Mouse (Mus musculus) heart, embryonic 14.5 days (tissue): Measurements from ENCODE around the gene Zfp362. TPM values are rescaled to one million over a fixed set of nuclear protein-coding genes. Genes with fewer than 3 reads are reported as not detected.

Experiments used
- ATAC-seq: fragments of 200-750 bp; cut with Nextera tagmentation; 2 replicates; pipeline ENCODE4 v1.8.0; 2017; ENCODE audit warnings: low read depth, moderate TSS enrichment; ENCODE audit not compliant: insufficient number of reproducible peaks, insufficient read depth, low FRiP score
- H3K27ac ChIP-seq, 2 experiments: fragments of 200-500 bp in 1 of 2; fragments of 300-500 bp in 1 of 2; sonication (generic) in 1 of 2; replicated peaks in 1 of 2; 2 replicates each; pipeline ENCODE4 v1.5.1; 2012 to 2014; ENCODE audit warnings: low read depth in 2 of 2, low read length in 2 of 2, control low read depth in 1 of 2, mild to moderate bottlenecking in 1 of 2, mixed read lengths in 1 of 2; ENCODE audit not compliant: control insufficient read depth in 1 of 2, insufficient read depth in 1 of 2
- H3K27me3 ChIP-seq: fragments of 300-500 bp; sonication (generic); 2 replicates; pipeline ENCODE4 v1.6.1; 2014; ENCODE audit warnings: mild to moderate bottlenecking, low read length, control low read depth; ENCODE audit not compliant: control insufficient read depth, insufficient read depth
- H3K36me3 ChIP-seq: fragments of 300-500 bp; sonication (generic); 2 replicates; pipeline ENCODE4 v1.6.1; 2014; ENCODE audit warnings: mild to moderate bottlenecking, control low read depth, low read length, mixed read lengths; ENCODE audit not compliant: control insufficient read depth, insufficient read depth
- H3K4me1 ChIP-seq, 2 experiments: fragments of 200-500 bp in 1 of 2; fragments of 300-500 bp in 1 of 2; sonication (generic) in 1 of 2; 2 replicates each; pipeline ENCODE4 v1.6.1; 2012 to 2014; ENCODE audit warnings: low read length in 2 of 2, control low read depth in 1 of 2, mixed read lengths in 1 of 2; ENCODE audit not compliant: control insufficient read depth in 2 of 2, insufficient read depth in 2 of 2
- H3K4me2 ChIP-seq: fragments of 300-500 bp; sonication (generic); 2 replicates; pipeline ENCODE4 v1.6.1; 2014; ENCODE audit warnings: mild to moderate bottlenecking, low read length
- H3K4me3 ChIP-seq, 2 experiments: fragments of 200-500 bp in 1 of 2; fragments of 300-500 bp in 1 of 2; sonication (generic) in 1 of 2; 2 replicates each; pipeline ENCODE4 v1.5.1; 2012 to 2014; ENCODE audit warnings: low read length in 2 of 2, mild to moderate bottlenecking in 2 of 2, control low read depth in 1 of 2, low read depth in 1 of 2, moderate library complexity in 1 of 2; ENCODE audit not compliant: control insufficient read depth in 1 of 2, insufficient read depth in 1 of 2
- H3K9ac ChIP-seq: fragments of 300-500 bp; sonication (generic); 2 replicates; pipeline ENCODE4 v1.6.1; 2014; ENCODE audit warnings: mild to moderate bottlenecking, low read length
- H3K9me3 ChIP-seq: fragments of 300-500 bp; sonication (generic); 2 replicates; pipeline ENCODE4 v1.6.1; 2016; ENCODE audit warnings: low read length, control low read depth; ENCODE audit not compliant: control insufficient read depth
- WGBS: fragments of 180-500 bp; shearing (Covaris S2); extraction: QIAGEN DNeasy Blood & Tissue Kit; methylation state at CpG from one replicate; pipeline ENCODE4 v1.1.7; 2014; 5-methylcytosine and 5-hydroxymethylcytosine counted together
- polyA plus RNA-seq: library from polyadenylated mRNA; unstranded; fragments of >200 nt; fragmentation: Nextera tagmentation; extraction: Ambion mirVana; gene quantifications from 2 replicates; pipeline ENCODE4 v1.2.1, GENCODE M21; 2014

Gene Zfp362
- polyA plus RNA-seq, result 14.8 and 17.6 TPM in 2 replicates

DNA sequence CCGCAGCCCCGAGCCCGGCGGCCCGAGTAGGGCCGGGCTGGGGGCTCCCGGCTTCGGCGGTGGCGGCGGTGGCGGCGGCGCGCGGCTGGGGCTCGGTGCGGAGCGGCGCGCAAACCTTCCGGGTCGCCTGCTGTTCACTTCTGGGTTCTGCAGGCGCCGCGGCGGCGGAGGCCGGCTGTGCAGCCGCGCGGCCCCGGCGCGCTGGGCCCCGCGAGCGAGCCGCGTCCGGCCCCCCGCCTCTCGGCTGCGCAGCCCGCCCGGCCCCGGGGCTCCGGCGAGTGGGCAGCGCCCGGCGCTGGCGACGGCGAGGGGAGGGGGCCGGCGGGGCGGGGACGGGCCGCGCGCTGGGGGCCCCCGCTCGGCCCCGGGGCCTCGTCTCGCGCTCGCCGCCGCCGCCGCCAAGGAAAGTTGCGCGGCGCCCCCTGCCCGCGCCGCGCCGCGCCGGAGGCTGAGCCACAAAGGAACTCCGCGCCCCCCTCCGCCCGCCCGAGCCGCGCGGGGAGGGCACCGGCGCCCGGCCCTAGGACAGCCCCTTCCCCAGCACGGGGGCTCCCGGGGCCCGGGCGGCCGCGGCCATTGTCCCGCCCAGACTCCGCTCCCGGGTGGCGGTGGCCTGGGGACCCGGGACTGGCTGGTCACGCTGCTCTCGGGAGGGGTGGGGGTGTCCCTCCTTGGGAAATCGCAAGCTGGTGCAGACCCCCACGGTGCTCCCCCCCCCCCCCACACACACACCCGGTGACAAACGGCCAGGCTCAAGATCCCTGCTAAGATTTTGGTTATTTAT is at the start of gene Zfp362:
Gene Zfp362 (minus strand): TSS at position 3 of the 784 bp plus-strand sequence.
- ATAC-seq, result peak; percentile 50
- H3K9me3 ChIP-seq, result no peaks in the 10 kb centered on the region
- peak within 1 kb of the TSS; percentile 97 for H3K4me2 ChIP-seq
- no peaks in the 10 kb centered on the region for H3K27me3 ChIP-seq
- peaks cover 24 to 41% of the 10 kb centered on the region in 2 experiments for H3K4me1 ChIP-seq
- H3K4me3 ChIP-seq, result peak within 1 kb of the TSS; percentile 81 to 95
- peak within 1 kb of the TSS; percentile 98 for H3K9ac ChIP-seq
- H3K36me3 ChIP-seq, result no peaks in the 10 kb centered on the region
- H3K27ac ChIP-seq, result peak within 1 kb of the TSS; percentile 83 to 96
- under 1% methylated on average over 37 of the region's 111 CpGs for WGBS

DNA sequence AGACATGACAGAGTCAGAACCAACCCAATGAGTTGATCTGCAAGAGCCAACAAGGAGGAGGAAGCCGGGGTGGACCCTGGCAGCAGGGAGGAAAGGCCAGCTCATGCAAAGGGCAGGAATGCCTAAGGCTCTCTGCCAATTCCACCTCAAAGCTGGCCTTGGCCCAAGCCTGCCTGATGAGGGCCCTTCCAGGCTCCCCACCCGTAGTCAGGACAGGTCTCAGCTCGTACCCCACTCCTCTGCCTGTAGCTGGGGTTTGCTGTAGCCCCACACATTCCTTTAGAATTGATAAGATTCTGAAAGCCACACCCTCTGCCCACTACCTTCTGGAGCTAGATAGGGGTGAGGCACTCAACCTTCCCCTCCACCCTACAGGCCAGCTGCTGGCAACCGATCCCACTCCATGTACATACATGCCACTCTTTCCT is 49.8 kb upstream of the Zfp362 start:
- Histone ChIP-seq H3K27ac (no peak overlapping the region), H3K36me3 (no peaks in the 10 kb centered on the region), H3K4me3 (no peak overlapping the region), H3K4me2 (no peak overlapping the region), H3K9ac (no peak overlapping the region), H3K4me1 (peaks cover 6 to 8% of the 10 kb centered on the region in 2 experiments; a peak in 3 of 4 replicates), H3K27me3 (no peaks in the 10 kb centered on the region), H3K9me3 (no peaks in the 10 kb centered on the region)
- WGBS, result 19% methylated on average over 4 of the region's 4 CpGs
- peak; percentile 42; the same call in 1 of the 2 replicates for ATAC-seq

DNA sequence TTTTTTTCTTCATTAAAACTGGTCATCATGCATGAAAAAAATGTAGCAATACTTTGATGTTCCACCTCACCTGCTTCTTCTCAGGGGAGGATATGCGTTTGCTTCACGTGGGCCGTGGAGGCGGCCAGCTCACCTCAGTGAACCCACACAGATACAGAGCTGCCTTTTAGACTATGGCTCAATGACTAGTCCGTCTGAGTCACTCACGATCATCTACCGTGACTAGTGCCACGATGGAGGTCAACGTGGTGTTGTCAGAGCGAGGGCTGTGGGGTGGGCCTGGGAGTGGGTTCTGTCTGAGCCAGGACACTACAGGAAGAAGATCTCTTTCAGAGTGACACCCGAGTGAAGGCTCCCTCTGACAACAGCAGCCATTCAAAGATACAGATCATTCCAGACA is 47.3 kb upstream of the Zfp362 start:
- Histone ChIP-seq H3K27ac (no peak overlapping the region), H3K4me3 (no peak overlapping the region), H3K27me3 (no peaks in the 10 kb centered on the region), H3K9ac (no peak overlapping the region), H3K36me3 (no peaks in the 10 kb centered on the region), H3K4me2 (no peak overlapping the region), H3K9me3 (no peaks in the 10 kb centered on the region), H3K4me1 (peaks cover 6 to 8% of the 10 kb centered on the region in 2 experiments; a peak in 3 of 4 replicates)
- WGBS, result 83% methylated on average over 11 of the region's 11 CpGs
- ATAC-seq, result no peak

DNA sequence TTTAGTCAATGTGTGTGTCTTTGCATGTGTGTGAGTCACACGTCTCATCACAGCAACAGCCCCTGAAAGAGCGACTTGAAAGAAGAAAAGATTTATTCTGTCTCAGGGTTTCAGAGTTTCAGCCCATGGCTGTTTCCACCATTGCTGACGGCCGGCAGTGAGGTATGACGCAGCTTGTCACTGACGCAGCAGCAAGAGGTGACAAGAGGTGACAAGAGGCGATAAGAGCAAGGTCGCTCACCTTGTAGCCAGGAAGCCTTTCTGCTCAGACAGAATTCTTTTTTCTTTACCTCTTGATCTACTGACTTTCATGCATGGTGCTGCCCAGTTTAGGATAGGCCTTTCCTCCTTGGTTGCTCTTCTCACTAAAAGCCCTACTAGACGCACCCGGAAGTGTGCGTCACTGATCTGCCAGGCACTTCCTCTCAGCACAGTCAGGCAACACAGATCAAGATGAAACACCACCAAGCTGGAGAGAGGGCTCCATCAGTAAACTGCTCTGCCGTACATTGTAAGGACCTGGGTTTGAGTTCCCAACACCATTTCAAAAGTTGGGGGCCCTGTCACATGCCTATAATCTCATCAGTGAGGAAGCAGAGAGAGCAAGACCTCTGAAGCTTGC is 46.5 kb upstream of the Zfp362 start:
- peaks cover 6 to 8% of the 10 kb centered on the region in 2 experiments; a peak in 3 of 4 replicates for H3K4me1 ChIP-seq
- no peak overlapping the region for H3K4me2 ChIP-seq
- no peaks in the 10 kb centered on the region for H3K36me3 ChIP-seq
- H3K9me3 ChIP-seq, result no peaks in the 10 kb centered on the region
- WGBS, result 43% methylated on average over 12 of the region's 12 CpGs
- H3K9ac ChIP-seq, result no peak overlapping the region
- no peak overlapping the region for H3K27ac ChIP-seq
- no peaks in the 10 kb centered on the region for H3K27me3 ChIP-seq
- no peak overlapping the region for H3K4me3 ChIP-seq
- ATAC-seq, result no peak

DNA sequence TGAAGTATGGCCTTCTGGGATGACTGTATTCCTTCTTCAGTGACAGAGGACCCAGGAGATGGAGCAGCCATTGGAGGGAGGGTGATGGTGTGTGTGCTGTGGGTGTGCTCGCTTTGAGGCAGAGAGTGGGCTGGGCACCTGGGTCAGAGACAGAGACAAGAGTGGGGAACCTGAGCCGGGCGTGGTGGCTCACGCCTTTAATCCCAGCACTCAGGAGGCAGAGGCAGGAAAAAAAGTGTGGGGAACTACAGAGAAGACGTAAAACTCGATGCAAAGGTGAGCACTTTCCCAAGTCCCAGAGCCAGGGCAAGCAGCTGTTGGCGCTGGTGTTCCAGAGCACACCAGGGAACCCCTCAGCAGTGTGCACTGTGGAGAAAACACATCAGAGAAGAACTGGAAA is 43.8 kb upstream of the Zfp362 start:
- ATAC-seq, result no peak
- Histone ChIP-seq H3K4me3 (no peak overlapping the region), H3K4me2 (no peak overlapping the region), H3K27ac (no peak overlapping the region), H3K9me3 (no peaks in the 10 kb centered on the region), H3K27me3 (no peaks in the 10 kb centered on the region), H3K36me3 (no peaks in the 10 kb centered on the region), H3K4me1 (peaks cover 2 to 4% of the 10 kb centered on the region in 2 experiments; a peak in 2 of 4 replicates), H3K9ac (no peak overlapping the region)
- WGBS, result 71% methylated on average over 7 of the region's 7 CpGs

DNA sequence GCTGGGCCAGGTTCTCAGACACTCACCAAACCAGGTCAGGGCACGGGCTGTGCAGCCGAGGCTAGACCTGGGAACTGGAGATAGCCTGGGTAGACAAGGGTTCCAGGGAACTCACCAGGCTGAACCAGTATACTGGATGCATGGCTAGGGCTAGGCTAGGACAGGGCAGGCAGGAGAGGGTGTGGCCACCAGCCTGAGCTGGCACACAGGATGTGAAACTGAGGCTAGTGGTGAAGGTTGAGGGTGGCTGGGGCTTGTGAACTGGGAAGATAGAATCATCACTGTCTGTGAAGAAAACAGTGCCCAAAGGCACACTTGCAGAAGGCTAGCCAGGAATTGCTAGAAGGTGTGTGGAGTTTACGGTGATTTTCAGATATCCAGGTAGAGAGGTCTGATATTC is 43.1 kb upstream of the Zfp362 start:
- no peak overlapping the region for H3K4me2 ChIP-seq
- H3K27ac ChIP-seq, result no peak overlapping the region
- peaks cover 2 to 4% of the 10 kb centered on the region in 2 experiments; a peak in 2 of 4 replicates for H3K4me1 ChIP-seq
- no peaks in the 10 kb centered on the region for H3K36me3 ChIP-seq
- no peak overlapping the region for H3K4me3 ChIP-seq
- H3K9ac ChIP-seq, result no peak overlapping the region
- H3K9me3 ChIP-seq, result no peaks in the 10 kb centered on the region
- WGBS, result 82% methylated on average over 3 of the region's 3 CpGs
- H3K27me3 ChIP-seq, result no peaks in the 10 kb centered on the region
- no peak for ATAC-seq

DNA sequence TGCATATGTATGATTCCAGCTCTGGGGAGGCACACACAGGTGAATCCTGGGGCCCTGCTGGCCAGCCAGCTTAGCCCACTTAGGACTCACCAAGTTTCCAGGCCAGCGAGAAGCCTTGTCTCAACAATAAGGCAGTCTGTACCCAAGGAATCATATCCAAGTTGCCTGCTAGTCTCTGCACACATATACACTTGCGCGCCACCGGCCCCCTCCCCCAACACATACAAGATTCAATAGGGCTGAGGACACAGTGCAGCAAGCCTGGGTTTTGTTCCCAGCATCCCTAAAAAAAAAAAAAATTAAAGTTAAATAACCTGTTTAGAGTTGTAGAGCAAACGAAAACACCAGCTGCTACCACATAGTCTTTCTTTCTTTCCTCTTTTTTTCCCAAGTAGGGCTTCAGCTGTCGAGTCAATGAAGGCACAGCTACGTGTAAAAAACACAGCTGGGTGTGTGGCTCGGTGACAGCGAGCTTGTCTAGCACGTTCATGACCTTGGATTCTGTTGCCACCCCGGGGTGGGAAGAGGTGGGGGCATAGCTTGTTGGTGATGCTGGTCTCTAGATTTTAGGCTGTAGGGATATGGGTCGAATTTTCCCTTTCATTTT is 39.6 kb upstream of the Zfp362 start:
- Histone ChIP-seq H3K9ac (no peak overlapping the region), H3K4me1 (peaks cover 9 to 12% of the 10 kb centered on the region in 2 experiments; a peak in 3 of 4 replicates), H3K4me2 (no peak overlapping the region), H3K36me3 (no peaks in the 10 kb centered on the region), H3K27me3 (no peaks in the 10 kb centered on the region), H3K9me3 (no peaks in the 10 kb centered on the region), H3K4me3 (no peak overlapping the region), H3K27ac (no peak overlapping the region)
- no peak for ATAC-seq
- 68% methylated on average over 12 of the region's 12 CpGs for WGBS
